Mouse (Mus musculus) ES-E14 (cell line): ENCODE measurements around the gene Cd86.

Experiments
- CHD2 ChIP-seq: IDR thresholded peaks from 2 replicates; pipeline ENCODE4 v1.6.1; 2014; ENCODE audit warnings: mild to moderate bottlenecking, low read depth, low read length, inconsistent platforms
- HCFC1 ChIP-seq: IDR thresholded peaks from 2 replicates; pipeline ENCODE4 v1.6.1; 2012; ENCODE audit warnings: low read length, inconsistent platforms, borderline replicate concordance; ENCODE audit not compliant: insufficient read depth
- MAFK ChIP-seq: IDR thresholded peaks from 2 replicates; pipeline ENCODE4 v1.6.1; 2014; ENCODE audit warnings: mild to moderate bottlenecking, low read depth, low read length, inconsistent platforms; ENCODE audit not compliant: insufficient read depth
- ZC3H11A ChIP-seq: IDR thresholded peaks from 2 replicates; pipeline ENCODE4 v1.6.1; 2012; ENCODE audit warnings: low read depth, mild to moderate bottlenecking, inconsistent platforms, low read length, borderline replicate concordance
- ZNF384 ChIP-seq: IDR thresholded peaks from 2 replicates; pipeline ENCODE4 v1.6.1; 2012; ENCODE audit warnings: low read depth, low read length, inconsistent platforms

GRCm38 (mm10) chr16:36665782-36666181, at the start of gene Cd86:
- TF ChIP-seq CHD2 = no peak
- no peak for TF ChIP-seq MAFK
- no peak for TF ChIP-seq ZC3H11A
- TF ChIP-seq ZNF384 = no peak
- no peak for TF ChIP-seq HCFC1
